Mouse (Mus musculus) left cerebral cortex, postnatal 25 days (tissue): ENCODE results near the gene Fcrls. TPM values are rescaled to one million over a fixed set of nuclear protein-coding genes. Genes with fewer than 3 reads are reported as not detected.
A peak's percentile ranks its signal among the peaks of the same experiment; 100 is the strongest.

Experiments
- DNase-seq, 2 experiments: peaks; one replicate each; pipeline ENCODE4 v3.0.0; 2022; ENCODE audit warnings: low spot score in 2 of 2, mixed read lengths in 1 of 2
- intact Hi-C: fragments of 180-260 bp; cut with DNase I; formaldehyde crosslinking; loops from one replicate; pipeline ENCODE4 v1.15.1; 2025
- total RNA-seq, 2 experiments: library from RNA; stranded (reverse); gene quantifications; 2 replicates each; pipeline ENCODE4 v1.2.3; 2021

The Fcrls gene
- total RNA-seq: 10 to 100 TPM; 37.2 to 37.3 TPM

DNA sequence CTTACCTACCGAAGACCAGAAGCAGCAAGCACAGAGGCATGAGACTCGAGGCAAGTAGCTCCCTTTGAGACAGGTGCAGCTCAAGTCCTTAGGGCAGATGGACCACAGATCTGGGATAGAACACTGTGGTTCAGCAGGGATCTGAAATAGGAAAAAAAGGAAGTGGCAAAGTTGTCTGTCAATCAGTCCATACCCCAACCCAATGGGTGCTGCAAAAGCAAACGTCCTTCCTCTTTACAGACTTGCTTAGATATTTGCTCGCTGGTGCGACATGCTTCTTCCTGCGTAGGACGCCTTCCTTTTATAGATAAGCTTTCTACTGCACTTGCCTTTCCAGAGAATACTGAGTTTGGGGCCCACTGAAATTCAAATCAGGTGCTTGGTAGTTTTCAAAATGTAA is at the start of gene Fcrls:
TSS of gene Fcrls (minus strand) at position 303 of the 400 bp plus-strand sequence.
- peak in 1 of 2 experiments; percentile 27 for DNase-seq
- intact Hi-C loops: no loop called here

DNA sequence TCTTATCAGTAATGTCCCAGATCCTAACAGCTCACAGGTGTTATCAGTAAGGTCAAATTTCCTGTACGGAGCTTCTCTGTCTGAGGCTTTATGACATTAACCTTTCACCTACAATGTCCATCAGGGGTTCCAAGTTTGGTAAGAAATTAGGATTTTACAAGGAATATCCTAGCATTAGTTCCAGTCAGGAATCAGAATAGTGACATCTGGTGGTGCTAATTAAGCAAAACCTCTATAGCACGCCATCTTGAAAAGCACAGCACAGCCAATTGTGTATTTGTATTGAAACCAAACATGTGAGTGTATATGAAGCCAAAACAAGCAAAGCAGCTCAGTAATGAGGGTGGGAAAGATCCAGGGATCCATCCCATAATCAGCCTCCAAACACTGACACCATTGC is 46.4 kb upstream of the Fcrls start:
- no peak for DNase-seq
- intact Hi-C loops: loop anchor here (5.0 kb wide), 1 partner anchor 63 kb away; no protein-coding TSS in a partner anchor

DNA sequence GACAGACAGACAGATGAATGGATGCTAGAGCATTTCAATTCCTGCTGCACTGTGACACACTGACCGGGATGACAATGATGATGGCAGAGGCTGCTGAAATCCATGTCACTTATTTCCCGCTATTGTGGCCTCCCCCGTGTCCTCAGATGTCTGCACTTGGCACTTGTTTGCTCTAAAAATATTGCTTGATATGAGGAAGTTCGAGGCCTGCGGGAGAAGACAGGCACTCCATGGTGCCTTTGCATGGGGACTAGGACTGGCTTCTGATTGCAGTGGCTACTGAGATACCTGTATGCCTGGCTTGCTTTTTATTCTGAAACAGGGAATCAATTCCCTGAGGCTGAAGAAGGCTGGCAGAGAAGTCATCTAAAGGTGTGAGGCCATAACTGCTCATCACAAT is 36.4 kb upstream of the Fcrls start:
- DNase-seq: no peak
- intact Hi-C loops: no loop called here

- peak in 1 of 2 experiments; percentile 18 for DNase-seq
- intact Hi-C loops: no loop called here
Measured at GRCm38 (mm10) chr3:87274372-87274771, 10.8 kb upstream of the Fcrls start.

DNA sequence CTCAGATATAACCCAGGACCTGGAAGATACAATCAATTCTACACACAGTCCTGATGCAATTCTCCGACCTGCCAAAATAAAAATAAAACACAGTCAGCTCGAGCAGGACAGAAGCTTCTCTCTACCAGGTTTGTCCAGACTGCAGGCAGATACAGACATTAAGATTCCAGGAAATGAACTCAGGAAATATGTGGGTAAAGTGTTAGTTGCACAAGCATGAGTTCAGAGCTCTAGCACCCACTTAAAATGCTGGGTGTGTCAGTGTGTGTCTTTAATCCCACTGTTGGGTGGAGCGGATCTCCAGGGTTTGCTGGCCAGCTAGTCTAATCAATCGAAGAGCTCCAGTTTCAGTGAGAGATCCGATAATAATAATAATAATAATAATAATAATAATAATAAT is 3.0 kb upstream of the Fcrls start:
- intact Hi-C loops: no loop called here
- DNase-seq: no peak

GRCm38 (mm10) chr3:87255239-87255638 is 8.3 kb downstream of the Fcrls start:
- intact Hi-C loops: no loop called here
- DNase-seq: peak in 1 of 2 experiments; percentile 5

DNA sequence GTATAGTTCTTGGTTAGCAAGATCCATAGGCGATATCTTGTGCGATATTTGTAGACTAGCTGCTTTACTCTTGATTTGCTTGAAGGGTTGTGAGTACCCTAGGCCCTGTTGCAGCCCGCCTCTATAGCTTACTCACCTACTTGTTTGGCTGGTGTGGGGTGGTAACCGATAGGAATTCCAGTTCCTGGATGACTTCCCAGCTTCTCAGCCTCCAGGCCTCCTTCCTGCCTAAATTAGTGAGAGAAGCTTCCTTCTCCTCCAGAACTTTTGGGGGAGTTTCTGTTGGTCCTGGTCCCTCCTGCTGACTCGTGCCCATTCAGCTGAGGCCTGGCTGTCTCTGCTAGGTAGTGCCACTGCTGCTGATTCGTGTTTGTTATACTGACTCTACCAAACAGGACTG is 14.0 kb downstream of the Fcrls start:
- DNase-seq: peak in 1 of 2 experiments; percentile 83
- intact Hi-C loops: loop anchor here (5.0 kb wide), 1 partner anchor 58 kb away; no protein-coding TSS in a partner anchor

- DNase-seq: peak; percentile 40 to 80
- intact Hi-C loops: loop anchor here (5.0 kb wide), 1 partner anchor 60 kb away; no protein-coding TSS in a partner anchor
Measured at GRCm38 (mm10) chr3:87247292-87247691, 16.2 kb downstream of the Fcrls start.

DNA sequence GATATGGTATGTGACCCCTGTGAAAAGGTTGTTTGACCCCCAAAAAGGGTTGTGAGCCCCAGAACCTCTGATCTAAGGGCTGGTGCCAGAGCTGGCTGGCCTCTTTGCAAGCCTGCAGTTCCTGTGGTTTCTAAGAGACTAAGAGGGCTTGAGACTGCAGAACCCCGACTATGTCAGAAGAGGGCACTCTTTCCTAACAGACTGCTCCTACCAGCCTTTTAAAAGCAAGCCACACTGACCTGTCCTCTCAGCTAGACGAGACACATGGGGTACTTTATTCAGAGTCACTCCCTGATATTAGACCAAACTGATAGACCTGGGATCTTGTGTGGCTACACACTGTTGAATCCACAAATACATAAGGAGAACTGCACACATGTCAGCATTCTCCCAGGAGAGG is 19.9 kb downstream of the Fcrls start:
- peak; percentile 58 to 74 for DNase-seq
- intact Hi-C loops: loop anchor here (1.0 to 5.0 kb wide), 5 partner anchors 79 to 319 kb away; no protein-coding TSS in a partner anchor

- intact Hi-C loops: loop anchor here (5.0 kb wide), 3 partner anchors 81 to 321 kb away; no protein-coding TSS in a partner anchor
- DNase-seq: no peak
Measured at GRCm38 (mm10) chr3:87240909-87241308, 22.6 kb downstream of the Fcrls start.

GRCm38 (mm10) chr3:87223636-87224035 is 39.9 kb downstream of the Fcrls start:
- intact Hi-C loops: no loop called here
- no peak for DNase-seq

- intact Hi-C loops: no loop called here
- peak in 1 of 2 experiments; percentile 21 for DNase-seq
Measured at GRCm38 (mm10) chr3:87222346-87222745, 41.2 kb downstream of the Fcrls start.

DNA sequence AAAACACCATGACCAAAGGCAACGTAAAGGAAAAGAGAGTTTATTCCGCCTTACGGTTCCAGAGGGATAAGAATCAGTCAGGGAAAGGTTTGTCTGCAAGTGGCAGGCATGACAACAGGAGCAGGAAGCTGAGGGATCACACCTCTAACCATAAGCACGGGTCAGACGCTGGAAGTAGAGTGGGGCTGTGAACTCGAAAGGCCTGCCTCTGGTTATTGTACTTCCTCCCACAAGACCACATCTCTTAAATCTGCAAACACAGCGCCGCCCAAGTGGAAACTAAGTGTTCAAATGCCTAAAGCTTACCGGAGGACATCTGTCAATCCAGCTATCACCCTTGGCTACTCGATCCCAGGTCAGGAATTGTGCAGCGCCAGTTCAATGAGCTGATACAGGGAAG is 48.4 kb downstream of the Fcrls start:
- intact Hi-C loops: no loop called here
- DNase-seq: no peak

DNA sequence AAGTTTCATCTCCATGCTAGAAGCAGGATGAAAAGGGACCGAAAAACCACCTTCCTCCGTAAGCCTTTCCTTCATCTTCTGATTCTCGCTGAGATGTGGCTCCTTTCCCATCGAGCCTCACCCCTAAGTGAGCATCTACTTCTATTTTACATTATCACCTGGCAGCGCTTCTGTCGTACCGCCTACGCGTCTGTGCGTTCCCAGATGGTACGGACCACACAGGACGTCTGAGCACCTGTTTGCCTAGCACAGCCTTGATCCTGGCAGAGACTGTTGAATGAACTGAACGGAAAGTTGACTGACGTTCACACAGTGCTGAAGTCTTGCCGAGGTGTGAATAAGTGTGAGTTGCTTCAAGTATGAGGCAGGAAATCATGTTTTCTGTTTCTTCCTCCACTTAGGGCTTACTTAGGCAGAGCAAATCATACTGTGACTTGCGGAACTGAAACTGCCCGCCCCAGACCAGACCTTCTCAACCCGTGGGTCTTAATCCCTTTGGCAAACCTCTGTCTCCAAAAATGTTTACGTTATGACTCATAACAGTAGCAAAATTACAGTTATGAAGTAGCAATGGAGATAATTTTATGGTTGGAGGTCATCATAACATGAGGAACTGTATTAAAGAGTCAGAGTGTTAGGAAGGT is 49.2 kb downstream of the Fcrls start:
- intact Hi-C loops: no loop called here

DNA sequence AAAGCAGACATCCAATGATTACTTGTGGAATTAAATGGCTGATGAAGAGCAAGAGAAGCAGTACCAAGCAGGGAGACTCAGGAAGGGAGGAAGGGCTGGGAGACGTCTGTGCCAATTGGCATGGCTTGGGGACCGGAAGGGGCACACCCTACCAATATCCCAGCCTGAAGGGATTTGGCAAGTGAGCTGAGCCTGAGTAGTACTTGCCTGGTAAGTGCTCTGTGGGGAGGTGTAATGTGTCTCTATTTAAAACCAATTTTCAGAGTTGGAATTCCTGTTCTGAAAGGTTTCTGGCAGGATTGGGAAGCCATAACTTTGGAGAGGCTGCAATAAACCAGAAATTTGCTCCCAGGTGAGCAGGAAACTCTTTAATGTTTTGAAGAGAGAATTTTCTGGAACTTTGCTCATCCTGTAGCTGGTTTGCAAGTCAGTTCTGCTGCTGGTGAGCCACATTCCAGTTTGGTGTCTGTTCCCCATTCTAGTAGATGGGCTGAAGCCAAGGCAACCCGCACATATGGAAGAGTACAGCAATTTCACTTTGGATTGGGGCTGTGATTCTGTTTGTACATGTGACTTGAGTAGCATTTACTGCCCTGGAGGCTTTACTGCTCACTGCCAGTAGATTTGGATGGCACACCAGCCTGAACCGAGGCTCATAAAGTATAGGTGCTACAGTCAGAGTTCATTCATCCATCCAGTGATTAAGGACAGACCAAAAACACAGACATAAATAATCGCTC is 57.0 kb downstream of the Fcrls start:
- intact Hi-C loops: no loop called here
- DNase-seq: no peak

More for the DNA sequence above, 49.2 kb downstream of the Fcrls start:
- DNase-seq: peak; percentile 13 to 33

Other genes with a start within 250 kb of the Fcrls start
- gene Kirrel, start 89.0 kb downstream of the Fcrls start, total RNA-seq: 1 to 10 TPM; 3.8 to 4.3 TPM
- gene Cd5l, start 94.1 kb upstream of the Fcrls start, total RNA-seq: not detected
- gene Fcrl1, start 112.6 kb upstream of the Fcrls start, total RNA-seq: under 1 TPM in 1 of 2 experiments, not detected in 1; 0.43 TPM
- not detected for gene Fcrl5, start 172.0 kb upstream of the Fcrls start, total RNA-seq